Mouse (Mus musculus) forebrain, postnatal 0 days (tissue): ENCODE measurements at regions not wholly inside any gene's neighbourhood (a gene's known extent, or its start where the extent isn't known, plus 50 kb on each side); places are given as distances from the start of the nearest gene placed in this dataset.

Experiments used
- ATAC-seq: fragments of 200-750 bp; cut with Nextera tagmentation; 2 replicates; pipeline ENCODE4 v1.8.0; 2017; ENCODE audit warnings: mild to moderate bottlenecking, moderate library complexity
- DNase-seq: peaks from one replicate; pipeline ENCODE4 v3.0.0-alpha.2; 2015
- H3K27ac ChIP-seq: fragments of 300-500 bp; sonication (generic); 2 replicates; pipeline ENCODE4 v1.5.1; 2014; ENCODE audit warnings: low read depth, mild to moderate bottlenecking, antibody characterized with exemption, low read length, moderate library complexity, mixed read lengths
- H3K27me3 ChIP-seq: fragments of 300-500 bp; sonication (generic); 2 replicates; pipeline ENCODE4 v1.6.1; 2014; ENCODE audit warnings: mild to moderate bottlenecking, low read length, mixed read lengths; ENCODE audit not compliant: insufficient read depth
- H3K36me3 ChIP-seq: fragments of 300-500 bp; sonication (generic); 2 replicates; pipeline ENCODE4 v1.6.1; 2014; ENCODE audit warnings: mild to moderate bottlenecking, moderate library complexity; ENCODE audit not compliant: insufficient read depth
- H3K4me1 ChIP-seq: fragments of 300-500 bp; sonication (generic); 2 replicates; pipeline ENCODE4 v1.6.1; 2014; ENCODE audit warnings: antibody characterized with exemption; ENCODE audit not compliant: insufficient read depth
- H3K4me2 ChIP-seq: fragments of 300-500 bp; sonication (generic); 2 replicates; pipeline ENCODE4 v1.6.1; 2014; ENCODE audit warnings: low read depth, mild to moderate bottlenecking, moderate library complexity
- H3K4me3 ChIP-seq: fragments of 300-500 bp; sonication (generic); 2 replicates; pipeline ENCODE4 v1.5.1; 2014; ENCODE audit warnings: low read depth, low read length, mixed read lengths
- H3K9ac ChIP-seq: fragments of 300-500 bp; sonication (generic); 2 replicates; pipeline ENCODE4 v1.6.1; 2014; ENCODE audit warnings: mild to moderate bottlenecking
- H3K9me3 ChIP-seq: fragments of 300-500 bp; sonication (generic); 2 replicates; pipeline ENCODE4 v1.6.1; 2016; ENCODE audit warnings: low read length
- CTCF ChIP-seq: sonication (generic); IDR thresholded peaks from 2 replicates; pipeline ENCODE4 v1.5.1; 2016; ENCODE audit warnings: antibody characterized with exemption, control low read depth, low read depth
- WGBS: fragments of 180-500 bp; shearing (Covaris S2); extraction: QIAGEN DNeasy Blood & Tissue Kit; methylation state at CpG from one replicate; pipeline ENCODE4 v1.1.7; 2014; 5-methylcytosine and 5-hydroxymethylcytosine counted together

GRCm38 (mm10) chr1:114287349-114287748, 1397.2 kb upstream of the Cntnap5a start:
- DNase-seq (no peak), ATAC-seq (no peak)
- H3K4me3 ChIP-seq, result no peak overlapping the region
- no peaks in the 10 kb centered on the region for H3K4me1 ChIP-seq
- H3K9ac ChIP-seq, result no peak overlapping the region
- no peak overlapping the region for H3K4me2 ChIP-seq
- TF ChIP-seq CTCF, result no peak
- H3K27ac ChIP-seq, result no peak overlapping the region
- 91% methylated on average over 2 of the region's 2 CpGs for WGBS
- H3K36me3 ChIP-seq, result no peaks in the 10 kb centered on the region
- H3K9me3 ChIP-seq, result no peaks in the 10 kb centered on the region
- no peaks in the 10 kb centered on the region for H3K27me3 ChIP-seq

- ATAC-seq (peak; percentile 62), DNase-seq (peak; percentile 60)
- Histone ChIP-seq H3K9ac (no peak overlapping the region), H3K27me3 (no peaks in the 10 kb centered on the region), H3K36me3 (no peaks in the 10 kb centered on the region), H3K4me1 (no peaks in the 10 kb centered on the region), H3K9me3 (no peaks in the 10 kb centered on the region), H3K27ac (no peak overlapping the region), H3K4me2 (no peak overlapping the region), H3K4me3 (no peak overlapping the region)
- TF ChIP-seq CTCF, result no peak
- 51% methylated on average over 2 of the region's 2 CpGs for WGBS
Measured at GRCm38 (mm10) chr1:114330541-114330940, 1354.0 kb upstream of the Cntnap5a start.

GRCm38 (mm10) chr1:114358215-114358995, 1326.2 kb upstream of the Cntnap5a start:
- H3K4me2 ChIP-seq, result no peak overlapping the region
- H3K36me3 ChIP-seq, result no peaks in the 10 kb centered on the region
- no peaks in the 10 kb centered on the region for H3K27me3 ChIP-seq
- ATAC-seq, result no peak
- H3K4me1 ChIP-seq, result no peaks in the 10 kb centered on the region
- DNase-seq, result no peak
- H3K4me3 ChIP-seq, result no peak overlapping the region
- H3K9ac ChIP-seq, result no peak overlapping the region
- H3K9me3 ChIP-seq, result no peaks in the 10 kb centered on the region
- H3K27ac ChIP-seq, result no peak overlapping the region
- TF ChIP-seq CTCF, result no peak

GRCm38 (mm10) chr1:114392034-114392433, 1292.5 kb upstream of the Cntnap5a start:
- ATAC-seq, result no peak
- Histone ChIP-seq H3K4me3 (no peak overlapping the region), H3K4me2 (no peak overlapping the region), H3K4me1 (no peaks in the 10 kb centered on the region), H3K27ac (no peak overlapping the region), H3K36me3 (no peaks in the 10 kb centered on the region), H3K9ac (no peak overlapping the region), H3K9me3 (no peaks in the 10 kb centered on the region), H3K27me3 (no peaks in the 10 kb centered on the region)
- TF ChIP-seq CTCF, result no peak
- DNase-seq, result no peak
- WGBS, result 47% methylated on average over 3 of the region's 3 CpGs
